Mouse (Mus musculus): ENCODE measurements around the gene Tiprl. TPM values are rescaled to one million over a fixed set of nuclear protein-coding genes. Genes with fewer than 3 reads are reported as not detected.

Gene Tiprl
- polyA plus RNA-seq, 1 experiment from 2014 or later = 111 TPM

DNA sequence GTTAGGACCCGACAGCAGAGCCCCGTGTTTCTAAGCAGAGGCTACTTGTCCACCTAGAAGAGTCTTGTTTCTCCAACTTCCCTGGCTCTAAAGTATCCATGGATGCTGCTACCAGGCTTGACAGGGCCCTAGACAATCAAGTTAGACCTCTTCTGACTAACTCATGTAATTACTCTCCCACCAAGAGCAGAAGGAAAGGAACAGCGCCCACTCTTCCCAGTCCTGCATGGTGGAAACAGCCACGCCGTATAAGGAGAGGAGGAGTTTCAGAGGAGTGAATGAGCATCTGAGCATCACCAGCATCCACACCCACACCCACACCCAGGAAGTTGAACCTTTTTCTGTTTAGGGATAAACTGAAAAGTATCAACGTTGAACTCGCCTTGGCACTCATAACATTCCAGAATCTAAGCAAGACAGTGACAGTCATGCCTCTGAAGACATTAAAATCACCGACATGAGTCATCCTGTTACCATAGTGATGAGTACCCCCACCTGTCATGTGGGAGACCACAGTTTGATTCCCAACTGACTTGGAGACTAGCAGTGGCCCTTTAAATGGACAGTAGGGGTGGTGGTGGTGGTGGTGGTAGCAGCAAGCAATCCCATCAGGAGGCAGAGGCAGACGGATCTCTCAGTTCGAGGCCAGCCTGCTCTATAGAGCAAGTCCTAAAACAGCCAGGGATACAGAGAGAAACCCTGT is 46.1 kb downstream of the Tiprl start:
- Histone ChIP-seq H3K27me3 (ENCODE audit: control insufficient read depth, insufficient read depth, low read length) (no peaks in the 10 kb centered on the region; the same call in 1 of the 2 replicates), H3K27ac (ENCODE audit: low read depth, low read length) (no peak overlapping the region), H3K9me3 (ENCODE audit: control insufficient read depth, low read length) (no peaks in the 10 kb centered on the region), H3K4me2 (replicated peaks; ENCODE audit: low read depth, low read length) (no peak overlapping the region), H3K36me3 (ENCODE audit: control insufficient read depth, insufficient read depth, low read length) (no peaks in the 10 kb centered on the region), H3K9ac (ENCODE audit: low read depth, low read length) (no peak overlapping the region), H3K4me1 (replicated peaks; ENCODE audit: control insufficient read depth, insufficient read depth, low read length) (0 out of 2 replicates have a peak, but pooled peaks cover 3% of the 10 kb centered on the region), H3K4me3 (ENCODE audit: low read depth, low read length) (no peak overlapping the region)
- WGBS = 88% methylated on average over 10 of the region's 10 CpGs
- no peak for DNase-seq (ENCODE audit: low spot score)
- no peak for ATAC-seq (ENCODE audit: low FRiP score)

DNA sequence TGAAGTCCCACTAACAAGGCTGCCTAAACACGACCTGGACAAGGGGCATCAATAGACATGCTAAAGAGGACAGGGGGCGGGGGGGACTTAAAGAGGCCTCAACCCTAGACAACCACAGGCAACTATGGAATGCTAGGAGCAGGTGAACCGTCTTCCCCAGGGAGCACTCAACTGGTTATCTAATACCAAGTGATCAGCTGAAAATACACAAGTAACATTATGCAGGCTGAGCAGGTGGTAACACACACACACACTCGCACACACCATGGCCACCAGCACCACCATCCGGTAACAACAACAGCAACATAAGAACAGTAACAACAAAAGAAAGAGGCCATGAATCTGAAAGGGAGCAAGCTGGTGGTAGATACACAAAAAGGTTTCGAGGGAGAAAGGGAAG is 46.7 kb downstream of the Tiprl start:
- Histone ChIP-seq H3K4me3 (ENCODE audit: low read depth, low read length) (no peak overlapping the region), H3K4me2 (replicated peaks; ENCODE audit: low read depth, low read length) (no peak overlapping the region), H3K4me1 (replicated peaks; ENCODE audit: control insufficient read depth, insufficient read depth, low read length) (0 out of 2 replicates have a peak, but pooled peaks cover 3% of the 10 kb centered on the region), H3K9ac (ENCODE audit: low read depth, low read length) (no peak overlapping the region), H3K27ac (ENCODE audit: low read depth, low read length) (no peak overlapping the region), H3K9me3 (ENCODE audit: control insufficient read depth, low read length) (no peaks in the 10 kb centered on the region), H3K27me3 (ENCODE audit: control insufficient read depth, insufficient read depth, low read length) (no peaks in the 10 kb centered on the region; the same call in 1 of the 2 replicates), H3K36me3 (ENCODE audit: control insufficient read depth, insufficient read depth, low read length) (no peaks in the 10 kb centered on the region)
- ATAC-seq (ENCODE audit: low FRiP score) (no peak), DNase-seq (ENCODE audit: low spot score) (no peak)
- 80% methylated on average over 6 of the region's 6 CpGs for WGBS

- 0 out of 2 replicates have a peak, but pooled peaks cover 3% of the 10 kb centered on the region for H3K4me1 ChIP-seq (replicated peaks; ENCODE audit: control insufficient read depth, insufficient read depth, low read length)
- 77% methylated on average over 10 of the region's 10 CpGs for WGBS
- H3K9me3 ChIP-seq (ENCODE audit: control insufficient read depth, low read length) = no peaks in the 10 kb centered on the region
- no peaks in the 10 kb centered on the region; the same call in 1 of the 2 replicates for H3K27me3 ChIP-seq (ENCODE audit: control insufficient read depth, insufficient read depth, low read length)
- no peak for DNase-seq (ENCODE audit: low spot score)
- H3K4me3 ChIP-seq (ENCODE audit: low read depth, low read length) = no peak overlapping the region
- no peak overlapping the region for H3K9ac ChIP-seq (ENCODE audit: low read depth, low read length)
- H3K27ac ChIP-seq (ENCODE audit: low read depth, low read length) = no peak overlapping the region
- no peaks in the 10 kb centered on the region for H3K36me3 ChIP-seq (ENCODE audit: control insufficient read depth, insufficient read depth, low read length)
- H3K4me2 ChIP-seq (replicated peaks; ENCODE audit: low read depth, low read length) = no peak overlapping the region
- no peak for ATAC-seq (ENCODE audit: low FRiP score)
These were observed 47.8 kb downstream of the Tiprl start for GRCm38 (mm10) chr1:165188806-165189580.

GRCm38 (mm10) chr1:165187357-165187756 is 49.4 kb downstream of the Tiprl start:
- no peak for DNase-seq (ENCODE audit: low spot score)

DNA sequence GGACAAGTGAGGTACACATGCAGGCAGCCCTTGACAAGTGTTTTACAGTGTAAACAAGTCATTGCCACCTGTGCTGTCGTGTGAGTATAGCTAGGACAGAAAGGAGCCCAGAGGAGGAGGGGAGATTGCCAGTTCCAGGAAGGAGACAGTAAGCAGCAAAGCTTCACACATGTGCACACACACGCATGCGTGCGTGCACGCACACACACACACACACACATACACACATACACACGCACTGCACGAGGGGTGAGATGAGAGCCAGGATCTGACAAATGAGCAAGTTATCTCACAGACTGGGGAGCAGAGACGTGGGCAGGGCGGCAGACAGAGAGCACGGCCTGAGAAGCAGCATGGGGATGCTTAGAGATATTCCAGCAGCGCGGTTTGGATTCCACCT is 50.3 kb downstream of the Tiprl start:
- H3K27me3 ChIP-seq (ENCODE audit: control insufficient read depth, insufficient read depth, low read length) = no peaks in the 10 kb centered on the region
- WGBS = 84% methylated on average over 12 of the region's 12 CpGs
- H3K9me3 ChIP-seq (ENCODE audit: control insufficient read depth, low read length) = no peaks in the 10 kb centered on the region
- no peak overlapping the region for H3K27ac ChIP-seq (ENCODE audit: low read depth, low read length)
- DNase-seq (ENCODE audit: low spot score) = no peak
- no peaks in the 10 kb centered on the region for H3K36me3 ChIP-seq (ENCODE audit: control insufficient read depth, insufficient read depth, low read length)
- H3K4me2 ChIP-seq (replicated peaks; ENCODE audit: low read depth, low read length) = no peak overlapping the region
- H3K4me1 ChIP-seq (replicated peaks; ENCODE audit: control insufficient read depth, insufficient read depth, low read length) = no peaks in the 10 kb centered on the region
- H3K4me3 ChIP-seq (ENCODE audit: low read depth, low read length) = no peak overlapping the region
- no peak for ATAC-seq (ENCODE audit: low FRiP score)
- H3K9ac ChIP-seq (ENCODE audit: low read depth, low read length) = no peak overlapping the region

More at GRCm38 (mm10) chr1:165187357-165187756, 49.4 kb downstream of the Tiprl start:
- Histone ChIP-seq H3K4me3 (ENCODE audit: low read depth, low read length) (no peak overlapping the region), H3K27ac (ENCODE audit: low read depth, low read length) (no peak overlapping the region), H3K27me3 (ENCODE audit: control insufficient read depth, insufficient read depth, low read length) (no peaks in the 10 kb centered on the region), H3K36me3 (ENCODE audit: control insufficient read depth, insufficient read depth, low read length) (no peaks in the 10 kb centered on the region), H3K9ac (ENCODE audit: low read depth, low read length) (no peak overlapping the region), H3K9me3 (ENCODE audit: control insufficient read depth, low read length) (no peaks in the 10 kb centered on the region), H3K4me2 (replicated peaks; ENCODE audit: low read depth, low read length) (no peak overlapping the region), H3K4me1 (replicated peaks; ENCODE audit: control insufficient read depth, insufficient read depth, low read length) (no peaks in the 10 kb centered on the region)
- 52% methylated on average over 5 of the region's 5 CpGs for WGBS
- no peak for ATAC-seq (ENCODE audit: low FRiP score)

DNA sequence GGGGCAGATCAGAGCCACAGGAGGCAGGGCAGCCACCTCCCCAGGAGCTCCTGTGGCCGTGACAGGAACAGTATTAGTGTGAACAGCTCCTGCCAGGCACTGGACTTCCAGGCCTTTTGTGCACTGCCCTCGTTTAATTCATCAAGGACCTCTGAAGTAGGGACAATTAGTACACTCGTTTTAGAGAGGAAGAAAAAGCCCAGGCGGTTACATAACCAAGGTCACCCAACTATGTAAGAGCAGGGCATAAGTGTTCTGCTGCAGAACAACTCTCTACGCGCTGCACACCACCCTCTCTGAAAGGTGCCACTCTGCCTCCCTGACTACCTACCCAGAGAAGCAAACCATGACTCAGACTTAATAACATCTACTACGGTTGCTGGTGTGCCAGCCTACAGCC is 51.7 kb downstream of the Tiprl start:
- Histone ChIP-seq H3K4me2 (replicated peaks; ENCODE audit: low read depth, low read length) (no peak overlapping the region), H3K27me3 (ENCODE audit: control insufficient read depth, insufficient read depth, low read length) (no peaks in the 10 kb centered on the region), H3K27ac (ENCODE audit: low read depth, low read length) (no peak overlapping the region), H3K9ac (ENCODE audit: low read depth, low read length) (no peak overlapping the region), H3K9me3 (ENCODE audit: control insufficient read depth, low read length) (no peaks in the 10 kb centered on the region), H3K4me3 (ENCODE audit: low read depth, low read length) (no peak overlapping the region), H3K4me1 (replicated peaks; ENCODE audit: control insufficient read depth, insufficient read depth, low read length) (no peaks in the 10 kb centered on the region), H3K36me3 (ENCODE audit: control insufficient read depth, insufficient read depth, low read length) (no peaks in the 10 kb centered on the region)
- 72% methylated on average over 7 of the region's 7 CpGs for WGBS
- DNase-seq (ENCODE audit: low spot score) (no peak), ATAC-seq (ENCODE audit: low FRiP score) (no peak)

- WGBS = 83% methylated on average over 3 of the region's 3 CpGs
- Histone ChIP-seq H3K4me3 (ENCODE audit: low read depth, low read length) (no peak overlapping the region), H3K9me3 (ENCODE audit: control insufficient read depth, low read length) (no peaks in the 10 kb centered on the region), H3K4me2 (replicated peaks; ENCODE audit: low read depth, low read length) (no peak overlapping the region), H3K4me1 (replicated peaks; ENCODE audit: control insufficient read depth, insufficient read depth, low read length) (no peaks in the 10 kb centered on the region), H3K27me3 (ENCODE audit: control insufficient read depth, insufficient read depth, low read length) (no peaks in the 10 kb centered on the region), H3K27ac (ENCODE audit: low read depth, low read length) (no peak overlapping the region), H3K36me3 (ENCODE audit: control insufficient read depth, insufficient read depth, low read length) (no peaks in the 10 kb centered on the region), H3K9ac (ENCODE audit: low read depth, low read length) (no peak overlapping the region)
- DNase-seq (ENCODE audit: low spot score) (no peak), ATAC-seq (ENCODE audit: low FRiP score) (no peak)
These were observed 52.6 kb downstream of the Tiprl start for GRCm38 (mm10) chr1:165184178-165184577.

GRCm38 (mm10) chr1:165183400-165183799 is 53.4 kb downstream of the Tiprl start:
- Histone ChIP-seq H3K9ac (ENCODE audit: low read depth, low read length) (no peak overlapping the region), H3K27ac (ENCODE audit: low read depth, low read length) (no peak overlapping the region), H3K36me3 (ENCODE audit: control insufficient read depth, insufficient read depth, low read length) (no peaks in the 10 kb centered on the region), H3K9me3 (ENCODE audit: control insufficient read depth, low read length) (no peaks in the 10 kb centered on the region), H3K4me1 (replicated peaks; ENCODE audit: control insufficient read depth, insufficient read depth, low read length) (no peaks in the 10 kb centered on the region), H3K4me3 (ENCODE audit: low read depth, low read length) (no peak overlapping the region), H3K4me2 (replicated peaks; ENCODE audit: low read depth, low read length) (no peak overlapping the region), H3K27me3 (ENCODE audit: control insufficient read depth, insufficient read depth, low read length) (no peaks in the 10 kb centered on the region)
- no peak for DNase-seq (ENCODE audit: low spot score)
- no peak for ATAC-seq (ENCODE audit: low FRiP score)
- WGBS = 81% methylated on average over 6 of the region's 6 CpGs

GRCm38 (mm10) chr1:165179321-165179720 is 57.5 kb downstream of the Tiprl start:
- Histone ChIP-seq H3K4me2 (replicated peaks; ENCODE audit: low read depth, low read length) (no peak overlapping the region), H3K9ac (ENCODE audit: low read depth, low read length) (no peak overlapping the region), H3K27ac (ENCODE audit: low read depth, low read length) (no peak overlapping the region), H3K36me3 (ENCODE audit: control insufficient read depth, insufficient read depth, low read length) (no peaks in the 10 kb centered on the region), H3K27me3 (ENCODE audit: control insufficient read depth, insufficient read depth, low read length) (no peaks in the 10 kb centered on the region), H3K4me1 (replicated peaks; ENCODE audit: control insufficient read depth, insufficient read depth, low read length) (no peaks in the 10 kb centered on the region), H3K9me3 (ENCODE audit: control insufficient read depth, low read length) (no peaks in the 10 kb centered on the region), H3K4me3 (ENCODE audit: low read depth, low read length) (no peak overlapping the region)
- ATAC-seq (ENCODE audit: low FRiP score) (no peak), DNase-seq (ENCODE audit: low spot score) (no peak)
- WGBS = 81% methylated on average over 5 of the region's 5 CpGs
